Mouse (Mus musculus): ENCODE measurements around the gene Klhdc10. TPM values are rescaled to one million over a fixed set of nuclear protein-coding genes. Genes with fewer than 3 reads are reported as not detected.
"Not testable (repeated sequence)": the region's sequence is repeated elsewhere in the genome, so short reads cannot be mapped to it uniquely, and the experiment has no call there.

Gene Klhdc10
- polyA plus RNA-seq, 1 experiment from 2014 or later: 56.2 TPM

GRCm38 (mm10) chr6:30359762-30360509 is 41.7 kb upstream of the Klhdc10 start:
- Histone ChIP-seq H3K4me2 (ENCODE audit: low read length) (no peak overlapping the region), H3K9me3 (ENCODE audit: control insufficient read depth, low read length) (no peaks in the 10 kb centered on the region), H3K27me3 (ENCODE audit: control insufficient read depth, insufficient read depth, low read length) (no peaks in the 10 kb centered on the region), H3K27ac (replicated peaks; ENCODE audit: low read depth, low read length) (no peak overlapping the region), H3K4me3 (replicated peaks; ENCODE audit: low read depth, low read length) (no peak overlapping the region), H3K36me3 (ENCODE audit: control insufficient read depth, insufficient read depth, low read length) (peaks cover 13% of the 10 kb centered on the region), H3K9ac (replicated peaks; ENCODE audit: low read length) (no peak overlapping the region), H3K4me1 (ENCODE audit: control insufficient read depth, insufficient read depth, low read length) (no peaks in the 10 kb centered on the region)
- ATAC-seq (ENCODE audit: low FRiP score, low TSS enrichment) (no peak), DNase-seq (no peak)
- 73% methylated on average over 12 of the region's 12 CpGs for WGBS

DNA sequence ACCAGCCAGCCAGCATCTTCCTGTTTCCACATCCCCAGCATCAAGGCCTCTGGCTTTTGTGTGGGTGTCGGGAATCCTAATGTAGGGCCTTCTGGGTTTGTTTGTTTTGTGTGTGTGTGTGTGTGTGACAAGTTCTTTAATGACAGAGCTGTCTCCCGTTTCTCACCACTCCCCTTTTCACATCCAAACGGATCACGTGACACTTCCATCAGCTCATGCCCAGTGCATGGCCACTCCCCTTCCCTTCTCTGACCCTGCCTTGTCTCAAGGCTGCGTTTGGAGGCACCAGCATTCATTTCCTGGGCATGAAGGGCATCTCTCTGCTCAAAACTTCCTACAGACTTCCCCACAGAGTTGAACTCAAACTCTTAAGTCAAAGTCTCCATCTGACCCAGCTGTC is 37.9 kb upstream of the Klhdc10 start:
- H3K36me3 ChIP-seq (ENCODE audit: control insufficient read depth, insufficient read depth, low read length): peaks cover 46% of the 10 kb centered on the region
- ATAC-seq (ENCODE audit: low FRiP score, low TSS enrichment): no peak

GRCm38 (mm10) chr6:30369291-30369690 is 32.4 kb upstream of the Klhdc10 start:
- no peaks in the 10 kb centered on the region for H3K4me1 ChIP-seq (ENCODE audit: control insufficient read depth, insufficient read depth, low read length)
- H3K9ac ChIP-seq (replicated peaks; ENCODE audit: low read length): no peak overlapping the region

More for the DNA sequence above, 37.9 kb upstream of the Klhdc10 start:
- H3K27ac ChIP-seq (replicated peaks; ENCODE audit: low read depth, low read length): no peak overlapping the region
- H3K4me2 ChIP-seq (ENCODE audit: low read length): no peak overlapping the region
- 55% methylated on average over 5 of the region's 5 CpGs for WGBS
- no peaks in the 10 kb centered on the region for H3K27me3 ChIP-seq (ENCODE audit: control insufficient read depth, insufficient read depth, low read length)
- no peak overlapping the region for H3K9ac ChIP-seq (replicated peaks; ENCODE audit: low read length)
- H3K4me3 ChIP-seq (replicated peaks; ENCODE audit: low read depth, low read length): no peak overlapping the region
- H3K4me1 ChIP-seq (ENCODE audit: control insufficient read depth, insufficient read depth, low read length): no peaks in the 10 kb centered on the region
- H3K9me3 ChIP-seq (ENCODE audit: control insufficient read depth, low read length): no peaks in the 10 kb centered on the region
- no peak for DNase-seq

GRCm38 (mm10) chr6:30372627-30373369 is 28.9 kb upstream of the Klhdc10 start:
- Histone ChIP-seq H3K4me1 (ENCODE audit: control insufficient read depth, insufficient read depth, low read length) (no peaks in the 10 kb centered on the region), H3K4me3 (replicated peaks; ENCODE audit: low read depth, low read length) (no peak overlapping the region), H3K9ac (replicated peaks; ENCODE audit: low read length) (no peak overlapping the region), H3K36me3 (ENCODE audit: control insufficient read depth, insufficient read depth, low read length) (peaks cover 94% of the 10 kb centered on the region), H3K27me3 (ENCODE audit: control insufficient read depth, insufficient read depth, low read length) (no peaks in the 10 kb centered on the region), H3K27ac (replicated peaks; ENCODE audit: low read depth, low read length) (no peak overlapping the region), H3K9me3 (ENCODE audit: control insufficient read depth, low read length) (no peaks in the 10 kb centered on the region), H3K4me2 (ENCODE audit: low read length) (no peak overlapping the region)
- DNase-seq: no peak
- no peak for ATAC-seq (ENCODE audit: low FRiP score, low TSS enrichment)
- 95% methylated on average over 17 of the region's 17 CpGs for WGBS

More at GRCm38 (mm10) chr6:30369291-30369690, 32.4 kb upstream of the Klhdc10 start:
- peak; percentile 54 for DNase-seq
- peaks cover 88% of the 10 kb centered on the region for H3K36me3 ChIP-seq (ENCODE audit: control insufficient read depth, insufficient read depth, low read length)
- H3K27ac ChIP-seq (replicated peaks; ENCODE audit: low read depth, low read length): no peak overlapping the region
- no peaks in the 10 kb centered on the region for H3K27me3 ChIP-seq (ENCODE audit: control insufficient read depth, insufficient read depth, low read length)
- 94% methylated on average over 3 of the region's 3 CpGs for WGBS
- no peak for ATAC-seq (ENCODE audit: low FRiP score, low TSS enrichment)
- H3K4me3 ChIP-seq (replicated peaks; ENCODE audit: low read depth, low read length): no peak overlapping the region
- H3K9me3 ChIP-seq (ENCODE audit: control insufficient read depth, low read length): no peaks in the 10 kb centered on the region
- H3K4me2 ChIP-seq (ENCODE audit: low read length): no peak overlapping the region

GRCm38 (mm10) chr6:30374731-30375510 is 26.7 kb upstream of the Klhdc10 start:
- H3K9me3 ChIP-seq (ENCODE audit: control insufficient read depth, low read length): no peaks in the 10 kb centered on the region

DNA sequence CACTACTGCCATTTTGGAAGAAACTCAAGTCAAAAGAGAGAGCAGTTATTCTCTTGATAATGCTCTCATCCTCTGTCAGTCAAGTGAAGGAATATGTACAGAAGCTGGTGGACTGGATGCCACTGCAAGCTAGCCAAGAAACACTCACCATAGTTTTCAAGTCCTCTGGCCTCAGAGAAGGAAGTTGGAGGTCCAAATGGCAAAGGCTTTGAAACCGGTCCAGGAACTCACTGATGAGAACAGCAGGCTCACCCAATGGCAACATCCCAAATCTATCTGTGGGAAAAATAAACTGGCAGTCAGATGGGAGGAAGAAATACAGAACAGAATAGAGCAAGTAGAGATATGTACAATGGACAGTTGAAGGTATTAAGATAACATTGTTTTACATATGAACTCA is 25.9 kb upstream of the Klhdc10 start:
- 87% methylated on average over 1 of the region's 1 CpGs for WGBS
- no peak overlapping the region for H3K4me2 ChIP-seq (ENCODE audit: low read length)
- H3K27me3 ChIP-seq (ENCODE audit: control insufficient read depth, insufficient read depth, low read length): no peaks in the 10 kb centered on the region
- H3K9me3 ChIP-seq (ENCODE audit: control insufficient read depth, low read length): no peaks in the 10 kb centered on the region
- no peak overlapping the region for H3K4me3 ChIP-seq (replicated peaks; ENCODE audit: low read depth, low read length)
- H3K36me3 ChIP-seq (ENCODE audit: control insufficient read depth, insufficient read depth, low read length): peaks cover 89% of the 10 kb centered on the region
- H3K27ac ChIP-seq (replicated peaks; ENCODE audit: low read depth, low read length): no peak overlapping the region
- ATAC-seq (ENCODE audit: low FRiP score, low TSS enrichment) (no peak), DNase-seq (no peak)
- H3K4me1 ChIP-seq (ENCODE audit: control insufficient read depth, insufficient read depth, low read length): no peaks in the 10 kb centered on the region
- H3K9ac ChIP-seq (replicated peaks; ENCODE audit: low read length): no peak overlapping the region

More at GRCm38 (mm10) chr6:30374731-30375510, 26.7 kb upstream of the Klhdc10 start:
- DNase-seq (peak; percentile 38), ATAC-seq (ENCODE audit: low FRiP score, low TSS enrichment) (no peak)
- Histone ChIP-seq H3K4me2 (ENCODE audit: low read length) (no peak overlapping the region), H3K27ac (replicated peaks; ENCODE audit: low read depth, low read length) (no peak overlapping the region), H3K4me3 (replicated peaks; ENCODE audit: low read depth, low read length) (no peak overlapping the region), H3K27me3 (ENCODE audit: control insufficient read depth, insufficient read depth, low read length) (no peaks in the 10 kb centered on the region), H3K36me3 (ENCODE audit: control insufficient read depth, insufficient read depth, low read length) (peaks cover 89% of the 10 kb centered on the region), H3K4me1 (ENCODE audit: control insufficient read depth, insufficient read depth, low read length) (no peaks in the 10 kb centered on the region), H3K9ac (replicated peaks; ENCODE audit: low read length) (no peak overlapping the region)
- WGBS: 84% methylated on average over 16 of the region's 16 CpGs

GRCm38 (mm10) chr6:30381116-30381515 is 20.6 kb upstream of the Klhdc10 start:
- WGBS: 73% methylated on average over 3 of the region's 3 CpGs
- Histone ChIP-seq H3K9me3 (ENCODE audit: control insufficient read depth, low read length) (no peaks in the 10 kb centered on the region), H3K4me1 (ENCODE audit: control insufficient read depth, insufficient read depth, low read length) (no peaks in the 10 kb centered on the region), H3K27me3 (ENCODE audit: control insufficient read depth, insufficient read depth, low read length) (no peaks in the 10 kb centered on the region), H3K4me2 (ENCODE audit: low read length) (no peak overlapping the region), H3K27ac (replicated peaks; ENCODE audit: low read depth, low read length) (no peak overlapping the region), H3K36me3 (ENCODE audit: control insufficient read depth, insufficient read depth, low read length) (peaks cover 84% of the 10 kb centered on the region), H3K9ac (replicated peaks; ENCODE audit: low read length) (no peak overlapping the region), H3K4me3 (replicated peaks; ENCODE audit: low read depth, low read length) (no peak overlapping the region)
- ATAC-seq (ENCODE audit: low FRiP score, low TSS enrichment): no peak
- peak; percentile 81 for DNase-seq

DNA sequence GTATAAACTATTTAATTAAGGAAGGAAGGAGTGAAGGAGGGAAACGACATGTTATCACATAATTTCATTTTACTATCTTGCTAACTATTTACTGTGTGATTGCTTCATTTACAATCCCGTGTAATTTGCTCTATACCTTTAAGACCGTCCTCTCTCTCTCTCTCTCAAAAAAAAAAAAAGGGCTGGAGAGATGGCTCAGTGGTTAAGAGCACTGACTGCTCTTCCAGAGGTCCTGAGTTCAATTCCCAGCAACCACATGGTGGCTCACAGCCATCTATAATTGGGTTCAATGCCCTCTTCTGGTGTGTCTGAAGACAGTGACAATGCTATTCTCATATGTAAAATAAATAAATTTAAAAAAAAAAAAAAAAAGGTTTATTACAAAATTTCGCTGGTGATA is 11.4 kb upstream of the Klhdc10 start:
- not testable (repeated sequence) for H3K9me3 ChIP-seq (ENCODE audit: control insufficient read depth, low read length); ATAC-seq (ENCODE audit: low FRiP score, low TSS enrichment); H3K27ac ChIP-seq (replicated peaks; ENCODE audit: low read depth, low read length); H3K27me3 ChIP-seq (ENCODE audit: control insufficient read depth, insufficient read depth, low read length); H3K4me1 ChIP-seq (ENCODE audit: control insufficient read depth, insufficient read depth, low read length); DNase-seq
- peak overlapping the region; percentile 52 for H3K4me2 ChIP-seq (ENCODE audit: low read length)
- 26% methylated on average over 4 of the region's 4 CpGs for WGBS
- H3K36me3 ChIP-seq (ENCODE audit: control insufficient read depth, insufficient read depth, low read length): peaks cover 19% of the 10 kb centered on the region
- peak overlapping the region; percentile 82 for H3K4me3 ChIP-seq (replicated peaks; ENCODE audit: low read depth, low read length)
- peak overlapping the region; percentile 74 for H3K9ac ChIP-seq (replicated peaks; ENCODE audit: low read length)

Data from midbrain, embryonic 14.5 days (tissue).